Mouse (Mus musculus): ENCODE measurements around the gene Nbr1.
"Not testable (repeated sequence)": the region's sequence is repeated elsewhere in the genome, so short reads cannot be mapped to it uniquely, and the experiment has no call there.

The Nbr1 gene

DNA sequence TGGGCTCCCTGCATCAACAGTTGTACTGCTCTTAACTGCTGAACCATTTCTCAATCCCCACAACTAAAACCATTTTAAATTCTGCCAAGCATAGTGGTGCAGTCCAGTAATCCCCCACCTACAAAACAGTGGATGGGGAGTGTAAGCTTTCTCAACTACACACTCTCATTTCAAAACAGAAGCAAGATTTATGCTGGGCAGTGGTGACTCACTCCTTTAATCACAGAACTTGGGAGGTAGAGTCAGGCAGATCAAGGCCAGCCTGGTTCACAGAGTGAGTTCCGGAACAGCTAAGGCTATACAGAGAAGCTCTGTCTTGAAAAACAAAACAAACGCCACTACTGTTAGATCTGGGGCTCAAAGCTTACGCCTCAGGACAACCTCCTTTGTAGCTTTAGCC lies 66.6 kb downstream of the Nbr1 start:
- DNase-seq (ENCODE audit: low spot score in 2 of 2) = no peak

- not testable (repeated sequence) for DNase-seq (ENCODE audit: low spot score in 2 of 2)
Observed at GRCm38 (mm10) chr11:101620022-101620655, 68.2 kb downstream of the Nbr1 start.

DNA sequence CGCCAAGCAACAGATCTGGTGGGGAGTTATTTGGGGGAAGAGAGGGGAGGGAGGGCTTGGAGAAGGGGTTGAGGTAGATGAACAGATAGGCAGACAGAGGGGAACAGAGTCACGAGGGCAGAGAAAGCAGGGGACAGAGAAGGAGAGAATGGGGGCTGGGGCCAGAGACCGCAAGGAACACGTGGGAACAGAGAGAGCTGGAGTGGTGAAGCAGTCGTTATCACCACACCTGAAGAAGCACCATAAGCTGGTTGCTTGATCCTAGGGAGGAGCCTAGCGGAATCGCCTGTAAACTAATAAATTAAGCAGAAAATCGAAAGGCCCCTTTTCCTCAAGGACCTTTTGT lies 74.7 kb downstream of the Nbr1 start:
- no peak for DNase-seq (ENCODE audit: low spot score in 2 of 2)

GRCm38 (mm10) chr11:101626995-101627856 lies 75.3 kb downstream of the Nbr1 start, which contains the start of gene Rdm1:
Rdm1 (plus strand) TSS chr11:101627195.
- DNase-seq (ENCODE audit: low spot score in 2 of 2) = peak; percentile 59 to 80

DNA sequence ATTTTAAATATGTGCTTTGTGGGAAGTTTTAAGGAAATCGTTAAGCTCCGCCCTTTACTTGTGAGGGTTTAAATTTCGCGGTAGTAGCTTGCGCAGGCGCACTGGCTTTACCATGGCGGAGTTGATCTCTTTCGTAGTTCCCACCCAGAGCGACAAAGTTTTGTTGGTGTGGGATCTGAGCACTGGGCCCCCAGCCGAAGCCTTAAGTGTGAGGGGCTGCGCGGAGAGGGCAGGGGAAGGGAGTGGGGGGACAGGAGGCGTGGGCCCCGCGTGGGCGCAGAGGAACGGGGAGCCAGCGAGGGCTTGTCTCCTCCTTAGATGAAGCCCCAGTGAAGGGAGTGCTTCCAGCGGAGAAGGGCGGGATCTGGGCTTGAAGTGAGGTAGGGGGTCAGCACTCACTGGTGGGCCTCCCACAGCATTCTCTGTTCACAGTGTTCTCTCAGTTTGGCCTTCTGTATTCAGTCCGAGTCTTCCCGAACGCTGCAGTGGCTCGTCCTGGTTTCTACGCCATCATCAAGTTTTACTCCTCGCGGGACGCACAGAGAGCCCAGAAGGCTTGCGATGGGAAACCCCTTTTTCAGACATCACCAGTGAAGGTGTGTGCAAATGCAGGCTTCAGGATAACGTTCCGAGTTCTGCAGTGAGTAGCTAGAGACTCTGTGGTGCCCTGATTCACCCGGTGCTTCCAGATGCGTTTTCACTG lies 76.1 kb downstream of the Nbr1 start:
- DNase-seq (ENCODE audit: low spot score in 2 of 2) = peak in 1 of 2 experiments; percentile 76

GRCm38 (mm10) chr11:101628733-101629417 lies 76.9 kb downstream of the Nbr1 start:
- DNase-seq (ENCODE audit: low spot score in 2 of 2) = not testable (repeated sequence)
